Mouse (Mus musculus) cerebellum, adult 2 months (tissue): ENCODE measurements around the gene Pradc1.

Source experiments
- CTCF ChIP-seq: fragments of 200-500 bp; IDR thresholded peaks from 2 replicates; pipeline ENCODE4 v1.5.1; 2011; ENCODE audit warnings: low read depth, mild to moderate bottlenecking, control low read depth, low read length, moderate library complexity, borderline replicate concordance; ENCODE audit not compliant: insufficient read depth
- POLR2A ChIP-seq: fragments of 200-500 bp; IDR thresholded peaks from 2 replicates; pipeline ENCODE4 v1.6.1; 2011; ENCODE audit warnings: low read length, control low read depth, borderline replicate concordance; ENCODE audit not compliant: insufficient read depth

DNA sequence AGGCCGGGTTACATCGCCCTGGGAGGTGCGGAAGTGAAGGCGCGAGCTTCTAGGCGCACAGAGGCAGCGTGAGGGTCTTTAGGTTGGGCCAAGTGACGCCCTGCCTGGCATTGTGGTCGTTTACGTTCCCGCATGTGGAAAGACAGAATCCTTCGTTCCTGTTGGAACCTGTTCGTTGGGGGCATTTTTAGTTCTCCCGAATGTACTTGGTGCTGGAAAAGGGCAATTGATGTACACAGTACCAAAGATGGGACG is 568 bp upstream of the Pradc1 start:
- TF ChIP-seq POLR2A, result no peak
- 0 out of 2 replicates have a peak, but pooled peaks have one; percentile 1 for TF ChIP-seq CTCF
